ENCODE assay signal across 8 mouse cellular contexts in genomic region chrX:50619919-50620318, GRCm38 (mm10).
DNase-seq lines count a peak whose midpoint lies in the region; ATAC-seq lines count a peak whose summit lies in the region.

No protein-coding gene starts in this region.

- WGBS in heart, embryonic 16.5 days: 59% methylated on average over 9 of the region's 9 CpGs
- WGBS in liver, embryonic 11.5 days: 51% methylated on average over 9 of the region's 9 CpGs

- H3K4me3 ChIP-seq in heart, embryonic 16.5 days (ENCODE audit: low read length): no peak overlapping the region
- H3K4me3 ChIP-seq in liver, embryonic 11.5 days (ENCODE audit: low read depth, low read length): no peak overlapping the region

- no peaks in the 10 kb centered on the region for H3K9me3 ChIP-seq in heart, embryonic 16.5 days (replicated peaks; ENCODE audit: control insufficient read depth, low read length)
- H3K9me3 ChIP-seq in liver, embryonic 11.5 days (ENCODE audit: control insufficient read depth, low read length): no peaks in the 10 kb centered on the region

- peak overlapping the region; percentile 25 for H3K4me2 ChIP-seq in heart, embryonic 16.5 days (ENCODE audit: low read depth, low read length)
- no peak overlapping the region for H3K4me2 ChIP-seq in liver, embryonic 11.5 days

- no peaks in the 10 kb centered on the region for H3K4me1 ChIP-seq in heart, embryonic 16.5 days (ENCODE audit: control insufficient read depth, insufficient read depth, low read length)
- H3K4me1 ChIP-seq in liver, embryonic 11.5 days (replicated peaks; ENCODE audit: control insufficient read depth, insufficient read depth, low read length): no peaks in the 10 kb centered on the region

- H3K27me3 ChIP-seq in heart, embryonic 16.5 days (ENCODE audit: control insufficient read depth, insufficient read depth, low read length): no peaks in the 10 kb centered on the region
- no peaks in the 10 kb centered on the region for H3K27me3 ChIP-seq in liver, embryonic 11.5 days (replicated peaks; ENCODE audit: control insufficient read depth, insufficient read depth, low read length)

- peaks cover 2% of the 10 kb centered on the region; the same call in 1 of the 2 replicates for H3K36me3 ChIP-seq in heart, embryonic 16.5 days (ENCODE audit: control insufficient read depth, insufficient read depth)
- H3K36me3 ChIP-seq in liver, embryonic 11.5 days (ENCODE audit: control insufficient read depth, insufficient read depth, low read length): peaks cover 4% of the 10 kb centered on the region; the same call in 1 of the 2 replicates

- peak; percentile 73 for DNase-seq in embryo, embryonic 10 days (ENCODE audit: low spot score)
- DNase-seq in embryo, embryonic 9.5 days (ENCODE audit: extremely low spot score): no peak
- DNase-seq in 416B (ENCODE audit: low read depth): peak; percentile 96
- peak; percentile 92 for DNase-seq in ZHBTc4 (ENCODE audit: low read depth, low spot score)
- peak; percentile 68 for DNase-seq in liver, embryonic 11.5 days (ENCODE audit: low spot score)
- peak; percentile 51 for DNase-seq in neural tube, embryonic 10.5 days (ENCODE audit: extremely low spot score, low spot score)
- no peak for DNase-seq in adipocyte (ENCODE audit: low spot score)

- H3K9ac ChIP-seq in heart, embryonic 16.5 days (ENCODE audit: low read length): no peak overlapping the region
- no peak overlapping the region for H3K9ac ChIP-seq in liver, embryonic 11.5 days (ENCODE audit: low read depth, low read length)

- peak overlapping the region; percentile 35; the same call in 1 of the 2 replicates for H3K27ac ChIP-seq in heart, embryonic 16.5 days (ENCODE audit: low read length)
- H3K27ac ChIP-seq in liver, embryonic 11.5 days (ENCODE audit: low read depth, low read length): no peak overlapping the region

- peak; percentile 49; the same call in 1 of the 2 replicates for ATAC-seq in heart, embryonic 16.5 days (replicated peaks; ENCODE audit: extremely low read depth, insufficient read depth, low FRiP score)
- peak; percentile 60 for ATAC-seq in liver, embryonic 11.5 days (replicated peaks; ENCODE audit: low FRiP score)

Comparison
In these comparisons a context has a peak if more than half of its experiments do, and no peak if none do; other contexts are left out.
1. DNase-seq: peak in embryo, embryonic 10 days (single experiment), 416B (single experiment), ZHBTc4 (single experiment), liver, embryonic 11.5 days (single experiment) and neural tube, embryonic 10.5 days (single experiment); none in embryo, embryonic 9.5 days (single experiment) and adipocyte (single experiment).